Mouse (Mus musculus): ENCODE measurements around the gene Cmya5. TPM values are rescaled to one million over a fixed set of nuclear protein-coding genes. Genes with fewer than 3 reads are reported as not detected.

Gene Cmya5
- total RNA-seq, 1 experiment from 2014 or later: 0.52 TPM

Other genes with a start within 250 kb of the Cmya5 start
- 36.1 and 37.1 TPM in 2 replicates for gene Tent2, start 47.7 kb upstream of the Cmya5 start, total RNA-seq (2021)
- gene Homer1, start 154.9 kb upstream of the Cmya5 start, total RNA-seq (2021): 27.1 and 30.4 TPM in 2 replicates

All from adrenal gland, postnatal 25 days (tissue).